Mouse (Mus musculus): Measurements from ENCODE around the gene Ubap1l.

Gene Ubap1l

DNA sequence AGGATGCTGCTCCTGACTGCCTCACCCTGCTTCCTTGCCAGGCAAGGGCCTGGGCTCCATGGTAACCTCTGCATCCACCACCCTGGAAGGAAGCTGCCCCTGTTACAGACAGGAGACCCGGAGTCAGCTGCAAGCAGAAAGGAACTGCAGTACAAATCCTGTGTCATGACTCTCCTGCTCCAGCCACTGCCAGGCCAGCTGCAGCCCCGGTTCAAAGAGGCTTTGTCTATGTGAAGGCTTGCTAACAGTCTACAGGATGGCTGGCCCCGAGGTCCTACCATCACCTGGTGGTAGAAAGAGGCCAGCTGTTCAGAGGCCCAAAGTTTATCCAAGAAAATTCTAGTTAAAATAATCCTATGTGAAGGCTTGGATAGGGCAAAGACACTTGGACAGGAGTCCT, 50.5 kb downstream of the Ubap1l start:
- DNase-seq: no peak

GRCm38 (mm10) chr9:65417738-65418137, 56.9 kb downstream of the Ubap1l start:
- no peak for DNase-seq

- DNase-seq: no peak
These were observed 58.8 kb downstream of the Ubap1l start for GRCm38 (mm10) chr9:65419633-65420032.

DNA sequence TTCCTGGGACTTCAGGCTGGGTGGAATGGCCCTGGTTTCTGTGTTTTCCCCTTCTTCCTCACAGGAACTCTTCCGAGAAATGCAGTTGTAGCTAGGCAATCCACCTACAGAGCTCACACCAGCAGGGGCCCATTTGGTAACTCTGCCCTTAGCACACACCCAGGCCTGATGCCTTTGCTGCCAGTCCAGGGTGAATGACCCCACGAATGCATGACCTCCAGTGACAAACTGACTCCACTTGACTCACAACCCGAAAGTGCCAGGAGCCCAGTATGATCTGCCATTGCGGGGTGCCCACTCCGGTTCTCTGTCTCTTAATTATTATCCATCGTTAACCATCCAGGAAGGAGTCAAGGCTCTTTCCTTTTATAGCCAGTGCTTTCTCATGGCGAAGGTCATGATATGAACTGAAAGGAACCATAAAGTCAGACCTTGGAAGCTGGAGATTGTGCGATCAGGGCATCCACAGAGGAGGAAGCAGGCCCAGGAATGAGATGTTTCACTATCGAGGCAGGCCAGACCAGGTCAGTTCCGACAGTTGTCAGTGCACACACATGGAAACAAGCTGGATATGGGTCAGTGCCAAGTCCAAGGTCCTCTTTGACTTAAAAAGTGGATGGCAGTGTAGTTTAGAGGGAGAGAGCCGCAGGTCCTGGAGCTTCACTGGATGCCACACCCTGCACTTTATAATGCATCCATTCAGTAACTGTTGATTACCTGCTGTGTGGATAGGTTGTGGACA, 62.1 kb downstream of the Ubap1l start, which contains the start of gene Slc51b:
Gene Slc51b (minus strand): TSS at position 196 of the 742 bp plus-strand sequence.
- DNase-seq: peak in 1 of 2 experiments; percentile 60

GRCm38 (mm10) chr9:65424393-65424792, 63.6 kb downstream of the Ubap1l start:
- no peak for DNase-seq

GRCm38 (mm10) chr9:65427511-65427910, 66.7 kb downstream of the Ubap1l start:
- no peak for DNase-seq

DNA sequence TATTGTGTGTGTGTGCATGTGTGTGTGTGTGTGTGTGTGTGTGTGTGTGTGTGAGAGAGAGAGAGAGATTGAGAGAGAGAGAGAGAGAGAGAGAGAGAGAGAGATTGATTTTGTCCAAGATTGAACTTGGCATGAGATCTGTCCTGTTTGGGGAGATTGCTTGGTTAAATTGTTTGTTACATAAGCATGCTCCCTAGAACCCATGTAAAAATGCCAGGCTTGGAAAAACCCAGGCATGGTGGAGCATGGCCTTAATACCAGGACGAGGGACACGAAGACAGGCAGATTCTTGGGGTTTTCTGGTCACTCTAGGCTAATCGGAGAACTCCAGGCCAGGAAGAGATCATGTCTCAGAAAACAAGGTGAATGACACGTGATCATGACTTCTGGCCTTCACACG, 67.2 kb downstream of the Ubap1l start:
- no peak for DNase-seq
